24 mouse cellular contexts compared by ENCODE assay signal in genomic region chr8:10689881-10690280, GRCm38 (mm10).
"Had no signal": no experiment of that assay in that cellular context is flagged by ENCODE, and none has a peak within 500 bp of the region (broad histone marks: within the 10 kb centered on the region; RNA-seq: fewer than 3 reads in every experiment).

No protein-coding gene starts in this region.

- H3K9ac ChIP-seq: heart, embryonic 12.5 days; hindbrain, embryonic 12.5 days; hindbrain, embryonic 14.5 days; intestine, embryonic 15.5 days; limb, embryonic 12.5 days; liver, embryonic 13.5 days; liver, embryonic 15.5 days had no signal

- H3K4me3 ChIP-seq: gastrocnemius, adult 2 months; heart, embryonic 10.5 days; heart, embryonic 12.5 days; hindbrain, embryonic 10.5 days; hindbrain, embryonic 12.5 days; intestine, embryonic 15.5 days; layer of hippocampus, adult 2 months; left cerebral cortex, adult 2 months; limb, embryonic 10.5 days; limb, embryonic 12.5 days; liver, embryonic 13.5 days; liver, embryonic 15.5 days had no signal

- H3K4me1 ChIP-seq: limb, embryonic 12.5 days; liver, embryonic 13.5 days; liver, embryonic 15.5 days had no signal

- H3K27me3 ChIP-seq: heart, embryonic 12.5 days; hindbrain, embryonic 12.5 days; intestine, embryonic 15.5 days; limb, embryonic 12.5 days; liver, embryonic 13.5 days; liver, embryonic 15.5 days had no signal

- H3K27ac ChIP-seq: gastrocnemius, adult 2 months; heart, embryonic 10.5 days; hindbrain, embryonic 12.5 days; hindbrain, embryonic 14.5 days; intestine, embryonic 15.5 days; layer of hippocampus, adult 2 months; left cerebral cortex, adult 2 months; limb, embryonic 10.5 days; limb, embryonic 12.5 days; liver, embryonic 13.5 days; liver, embryonic 15.5 days had no signal

- ATAC-seq: forebrain, embryonic 16.5 days; hindbrain, embryonic 16.5 days; inflammation-experienced regulatory T-cells, adult 6 months; intestine, embryonic 15.5 days; intestine, postnatal 0 days had no signal

- DNase-seq: gastrocnemius, adult 2 months; gastrocnemius, postnatal 10 days; gastrocnemius, postnatal 25 days; heart, adult 18-20 months; heart, postnatal 10 days; heart, postnatal 4 days; liver; liver, embryonic 13.5 days had no signal

- H3K36me3 ChIP-seq: heart, embryonic 10.5 days; heart, embryonic 12.5 days; hindbrain, embryonic 10.5 days; hindbrain, embryonic 12.5 days; intestine, embryonic 15.5 days; limb, embryonic 10.5 days; limb, embryonic 12.5 days; liver, embryonic 13.5 days; liver, embryonic 15.5 days had no signal

- H3K4me2 ChIP-seq: heart, embryonic 12.5 days; hindbrain, embryonic 12.5 days; hindbrain, embryonic 14.5 days; intestine, embryonic 15.5 days; limb, embryonic 12.5 days; liver, embryonic 11.5 days; liver, embryonic 13.5 days; liver, embryonic 15.5 days had no signal

- H3K9me3 ChIP-seq: heart, embryonic 10.5 days; heart, embryonic 12.5 days; hindbrain, embryonic 10.5 days; hindbrain, embryonic 12.5 days; intestine, embryonic 15.5 days; limb, embryonic 10.5 days; limb, embryonic 12.5 days; liver, embryonic 13.5 days; liver, embryonic 15.5 days had no signal
